Mouse (Mus musculus) adrenal gland, postnatal 4 days (tissue): ENCODE measurements around the gene Nol4l. TPM values are rescaled to one million over a fixed set of nuclear protein-coding genes. Genes with fewer than 3 reads are reported as not detected.
A peak's percentile ranks its signal among the peaks of the same experiment; 100 is the strongest.
"Not testable (repeated sequence)": the region's sequence is repeated elsewhere in the genome, so short reads cannot be mapped to it uniquely, and the experiment has no call there.

Experiments
- DNase-seq, 2 experiments: peaks; one replicate each; pipeline ENCODE4 v3.0.0; 2021 to 2022; ENCODE audit warnings: low spot score in 2 of 2, mixed read lengths in 2 of 2
- total RNA-seq, 2 experiments: library from RNA; stranded (reverse); gene quantifications; 2 replicates each; pipeline ENCODE4 v1.2.3; 2021

Nol4l gene
- total RNA-seq, 2 experiments from 2014 or later, result 26.7 to 26.9 TPM

DNA sequence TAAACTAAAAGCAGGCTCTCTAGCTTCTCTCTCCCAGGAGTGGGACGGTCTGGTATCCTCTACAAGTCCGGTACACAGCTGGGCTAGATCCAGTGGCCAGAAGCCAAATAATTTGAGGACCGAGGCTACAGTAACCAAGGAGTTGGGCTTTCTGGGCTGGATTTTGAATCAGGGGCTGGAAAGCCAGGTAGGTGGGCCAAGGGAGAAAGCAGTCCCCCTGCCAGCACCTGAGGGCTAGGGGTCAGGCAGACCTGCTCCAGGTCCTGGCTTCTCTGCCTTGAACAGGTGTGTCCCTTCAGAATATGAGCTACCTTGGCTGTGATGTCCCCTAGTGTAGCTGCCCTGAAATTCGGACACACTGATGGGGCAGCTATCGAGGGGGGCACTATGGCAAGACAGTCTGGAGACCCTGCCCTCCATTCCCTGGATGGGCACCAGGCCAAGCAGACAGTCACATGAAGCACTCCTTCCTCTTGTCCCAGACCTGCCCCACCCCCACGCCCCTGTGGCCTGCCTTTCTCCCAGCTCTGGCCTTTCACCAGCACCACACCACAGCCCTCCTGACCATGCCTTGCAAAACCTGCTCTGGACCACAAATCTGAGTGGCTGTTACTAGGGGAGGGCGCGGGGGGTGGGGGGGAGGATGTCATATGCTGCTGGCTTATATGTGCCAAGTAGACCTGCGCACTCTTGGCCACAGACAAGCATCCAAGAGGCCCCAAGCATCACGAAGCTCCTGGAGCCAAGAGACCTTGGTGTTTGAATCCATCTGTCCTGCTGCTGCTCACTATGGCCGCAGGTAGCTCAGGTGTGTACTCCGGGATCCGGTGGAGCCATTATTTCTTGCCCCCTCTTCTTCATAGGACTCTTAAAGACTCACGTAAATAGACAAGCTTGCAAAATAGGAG, 17.1 kb downstream of the Nol4l start:
- no peak for DNase-seq

DNA sequence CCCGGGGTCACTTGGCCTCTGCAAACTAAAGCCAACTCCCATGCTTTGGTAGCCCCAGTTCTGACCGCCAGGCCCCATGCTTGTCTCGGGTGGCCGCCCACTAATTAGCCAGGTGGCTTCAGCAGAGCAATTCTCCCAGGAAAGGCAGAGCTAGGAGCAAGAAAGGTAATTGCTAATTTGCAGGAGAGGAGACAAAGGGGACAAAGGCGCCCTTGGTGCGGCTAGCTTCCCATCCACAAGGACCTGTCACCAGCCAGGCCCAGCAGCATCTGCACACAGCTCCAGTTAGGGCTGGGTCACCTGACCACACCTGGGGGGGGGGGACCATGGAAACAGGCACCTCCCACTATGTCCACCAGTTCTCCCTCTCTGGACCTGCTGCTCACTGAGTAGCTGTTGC, 18.2 kb downstream of the Nol4l start:
- DNase-seq, result no peak

DNA sequence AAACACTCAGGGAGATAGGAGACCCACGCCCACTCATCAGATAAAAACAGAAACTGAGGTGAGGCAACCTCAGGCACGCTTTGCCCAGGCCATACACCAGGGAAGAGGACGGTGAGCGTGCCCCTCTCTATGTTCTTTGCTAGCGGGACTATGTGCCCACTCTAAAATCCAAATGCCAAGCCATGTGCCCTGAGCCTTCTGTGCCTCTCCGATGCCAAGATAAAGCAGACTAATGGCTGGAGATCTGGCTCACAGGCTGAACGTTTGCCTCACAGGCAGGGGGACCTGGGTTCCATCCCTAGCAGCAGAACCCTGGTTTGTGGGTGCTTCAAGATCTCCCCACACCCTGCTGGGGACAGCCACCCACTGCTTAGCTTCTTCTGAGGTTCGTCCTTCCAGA, 19.6 kb downstream of the Nol4l start:
- DNase-seq, result no peak

DNA sequence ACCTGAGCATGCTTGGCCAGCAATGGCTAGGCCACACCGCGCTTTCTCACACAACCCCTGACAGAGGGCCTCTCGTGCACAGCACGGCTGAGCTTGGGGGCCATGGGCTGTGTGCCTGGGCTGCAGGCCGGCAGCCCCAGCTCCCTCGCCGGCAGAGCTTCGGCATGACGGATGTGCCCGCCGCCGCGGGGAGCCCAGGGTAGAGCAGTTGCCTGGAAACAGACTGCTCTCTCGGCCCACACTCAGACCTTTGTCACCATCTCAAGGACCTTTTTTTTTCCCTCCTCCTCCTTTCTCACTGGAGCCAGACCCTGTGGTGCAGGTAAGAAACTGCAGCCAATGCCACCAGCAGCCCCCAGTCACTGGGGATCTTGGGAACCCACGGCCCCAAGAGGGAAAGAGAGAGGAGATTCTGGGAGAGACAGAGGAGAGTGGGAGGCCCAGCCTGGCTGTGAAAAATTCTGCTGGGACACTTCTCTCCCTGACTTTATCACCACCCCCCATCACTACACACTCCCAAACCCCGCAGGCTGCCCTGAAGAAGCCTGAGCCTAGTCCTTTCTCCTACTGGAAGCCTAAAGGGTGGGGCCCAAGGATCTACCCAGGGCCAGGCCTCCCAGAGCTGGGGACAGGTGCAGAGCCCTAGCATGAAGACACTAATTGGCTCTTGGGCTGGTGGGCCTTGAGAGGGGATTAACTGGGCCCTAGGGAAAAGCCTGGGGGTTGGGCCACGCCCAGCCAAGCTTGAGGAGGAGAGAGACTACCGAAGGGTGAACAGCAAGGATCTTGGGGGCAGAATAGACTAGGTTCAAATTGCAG, 20.4 kb downstream of the Nol4l start:
- no peak for DNase-seq

DNA sequence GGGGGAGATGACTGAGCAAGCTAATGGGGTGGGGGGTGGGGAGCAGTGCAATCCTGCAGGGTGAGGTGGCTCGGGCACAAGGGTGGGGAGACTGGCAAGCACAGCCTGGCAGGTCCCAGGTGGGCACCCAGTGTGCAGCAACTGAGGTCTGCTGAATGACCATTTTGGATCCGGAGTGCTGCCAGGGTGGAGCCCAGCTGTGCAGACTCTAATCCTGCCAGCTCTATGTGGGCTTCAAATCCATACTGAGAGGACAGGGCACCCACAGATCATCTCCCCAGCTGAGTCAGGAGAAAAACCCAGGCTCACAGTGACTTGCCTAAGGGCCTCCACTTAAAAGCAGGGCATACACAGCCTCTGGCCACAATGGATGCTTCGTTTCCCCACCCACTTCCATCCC, 21.4 kb downstream of the Nol4l start:
- DNase-seq, result no peak

DNA sequence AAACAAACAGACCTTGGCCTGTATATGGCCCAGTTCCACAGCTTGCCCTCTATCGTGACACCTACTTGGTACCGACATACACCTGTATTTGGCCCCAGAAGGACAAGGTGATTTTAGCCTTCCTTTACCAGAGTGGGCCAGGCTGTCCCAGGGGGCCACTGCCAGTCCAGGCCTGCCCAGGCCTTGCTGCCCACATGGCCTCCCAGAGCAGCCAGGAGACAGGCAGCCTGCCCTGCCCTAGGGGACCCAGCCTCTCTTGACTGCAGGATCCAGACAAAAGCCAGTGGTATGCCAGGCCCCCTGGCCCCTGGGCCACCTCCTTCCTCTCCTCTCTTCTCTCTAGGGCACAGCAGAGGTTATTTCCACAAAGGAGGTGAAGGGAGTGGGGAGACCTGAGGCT, 21.8 kb downstream of the Nol4l start:
- DNase-seq, result no peak

DNA sequence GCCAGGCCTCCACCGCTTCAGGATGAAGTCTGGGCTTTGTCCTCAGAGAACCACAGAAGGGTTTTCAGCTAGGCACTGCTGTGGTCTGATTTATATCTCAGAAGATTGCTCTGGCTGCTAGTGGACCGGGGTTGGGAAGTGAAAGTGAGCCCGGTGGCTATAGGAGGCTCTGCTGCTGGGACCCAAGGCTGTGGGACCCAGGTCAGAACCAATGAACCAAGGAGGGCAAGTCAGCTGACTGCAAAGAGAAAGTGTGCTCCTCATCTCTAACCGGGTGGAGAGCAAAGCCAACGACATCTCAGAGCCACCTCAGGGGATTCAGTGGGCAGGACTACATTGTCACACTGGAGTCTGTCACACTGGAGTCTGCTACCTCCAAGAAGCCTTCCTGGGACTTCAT, 23.4 kb downstream of the Nol4l start:
- no peak for DNase-seq

DNA sequence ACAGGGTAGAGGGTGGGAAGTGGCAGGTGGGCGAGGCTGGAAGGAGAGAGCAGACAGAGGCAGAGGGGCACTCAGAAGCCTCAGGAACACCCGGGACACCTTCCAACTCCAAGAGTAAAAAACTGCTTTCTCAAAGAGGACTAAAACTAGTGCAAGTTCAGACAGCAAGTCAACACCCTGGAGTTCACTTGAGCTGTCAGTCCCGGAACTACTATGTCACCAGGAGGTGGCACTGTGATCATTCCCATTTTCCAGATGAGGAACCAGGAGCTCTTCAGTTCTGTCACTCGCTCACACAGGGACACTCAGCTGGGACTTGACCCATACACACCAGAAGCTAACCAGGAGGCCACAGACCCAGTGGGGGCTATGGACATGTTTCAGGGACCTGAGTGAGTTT, 30.6 kb downstream of the Nol4l start:
- no peak for DNase-seq

DNA sequence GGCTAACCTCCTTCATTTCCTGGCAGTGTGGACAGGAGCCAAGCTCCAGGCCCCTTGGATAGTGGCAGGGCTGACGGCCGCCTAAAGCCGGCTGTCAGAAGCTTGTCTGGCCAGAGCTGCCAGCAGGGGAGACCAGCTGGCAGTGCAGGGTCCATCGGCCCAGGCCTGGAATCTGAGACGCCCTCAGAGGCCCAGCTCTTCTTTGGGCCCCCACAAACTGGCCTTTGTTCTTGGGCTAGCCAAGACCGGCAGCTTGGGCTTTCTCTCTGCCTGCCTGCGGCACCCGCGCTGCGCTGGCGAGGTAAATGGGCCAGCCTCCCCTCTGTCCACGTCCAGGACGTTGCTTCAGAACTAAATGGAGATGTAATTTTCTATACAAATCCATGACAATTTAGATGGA, 32.9 kb downstream of the Nol4l start:
- no peak for DNase-seq

DNA sequence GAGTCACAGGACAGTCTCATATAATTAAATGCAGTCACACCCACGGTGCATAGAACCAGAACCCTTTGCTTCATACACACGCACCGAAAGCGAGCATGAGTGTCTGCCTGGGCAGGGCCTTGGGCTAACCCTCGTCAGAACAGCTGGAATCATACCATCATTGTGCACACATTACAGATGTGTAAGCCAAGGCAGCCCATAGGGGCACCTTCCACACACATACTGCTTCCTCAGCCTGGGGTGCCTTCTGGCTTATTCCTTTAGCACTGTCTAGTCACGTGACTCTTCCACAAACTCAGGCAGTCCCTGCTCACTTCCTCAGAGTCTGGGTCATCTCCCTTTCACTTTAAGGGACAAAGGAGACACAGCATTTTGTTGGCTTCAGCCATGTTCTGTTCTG, 33.5 kb downstream of the Nol4l start:
- no peak for DNase-seq

DNA sequence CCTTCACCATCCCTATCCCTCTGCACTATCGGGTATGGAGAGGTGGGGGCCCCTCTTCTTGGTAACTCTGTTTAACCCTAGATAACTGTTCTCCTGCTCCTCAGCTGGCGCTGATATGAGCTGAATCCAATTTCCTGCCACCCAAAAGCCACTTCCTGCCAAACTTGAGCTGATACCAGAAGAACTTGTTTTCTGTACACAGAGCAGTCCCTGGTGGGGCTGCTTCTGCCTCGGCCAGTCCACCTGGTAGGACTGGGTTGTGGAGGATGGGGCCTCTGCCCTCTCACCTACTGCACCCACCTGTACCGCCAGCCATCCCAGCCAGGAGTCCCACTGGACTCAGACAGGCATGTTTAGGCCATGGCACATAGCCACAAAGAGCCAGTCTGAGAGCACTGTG, 34.0 kb downstream of the Nol4l start:
- DNase-seq, result no peak

DNA sequence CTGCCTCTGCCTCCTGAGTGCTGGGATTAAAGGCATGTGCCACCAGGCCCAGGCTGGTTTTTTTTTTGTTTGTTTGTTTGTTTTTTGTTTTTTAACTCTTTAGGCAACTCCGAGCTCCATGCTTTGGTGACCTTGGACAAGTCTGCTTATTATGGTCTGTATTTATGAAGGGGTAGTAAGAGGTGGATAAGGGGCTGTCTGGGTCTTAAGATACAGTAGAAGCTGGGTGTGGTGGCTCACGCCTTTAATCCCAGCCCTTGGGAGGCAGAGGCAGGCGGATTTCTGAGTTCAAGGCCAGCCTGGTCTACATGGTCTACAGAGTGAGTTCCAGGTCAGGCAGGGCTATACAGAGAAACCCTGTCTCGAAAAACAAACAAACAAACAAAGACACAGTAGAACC, 34.4 kb downstream of the Nol4l start:
- not testable (repeated sequence) for DNase-seq

DNA sequence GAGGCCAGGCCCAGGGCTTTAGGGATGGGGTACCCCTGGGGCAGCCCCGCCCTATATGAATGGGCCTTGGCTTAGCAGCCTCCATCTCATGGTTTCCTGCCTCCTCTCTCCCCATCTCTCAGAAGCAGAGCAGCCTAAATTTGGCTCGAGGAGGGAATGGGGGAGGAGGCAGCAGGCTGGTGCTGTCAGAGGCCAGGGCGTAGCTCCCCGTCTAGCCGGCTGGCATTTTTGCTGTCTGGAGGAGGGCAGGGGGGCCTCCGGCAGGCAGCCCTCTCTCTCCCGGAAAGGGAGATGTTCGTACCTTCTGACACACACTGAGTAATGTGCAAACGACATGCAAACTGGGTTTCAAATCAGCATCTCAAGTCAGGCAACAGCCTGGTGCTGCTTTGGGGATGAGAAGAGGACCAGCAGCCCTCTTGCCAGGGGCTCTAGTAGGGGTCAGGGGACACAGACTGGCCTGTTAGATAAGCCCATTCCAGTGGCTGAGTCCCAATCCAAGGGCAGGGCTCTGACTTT, 35.4 kb downstream of the Nol4l start:
- no peak for DNase-seq

DNA sequence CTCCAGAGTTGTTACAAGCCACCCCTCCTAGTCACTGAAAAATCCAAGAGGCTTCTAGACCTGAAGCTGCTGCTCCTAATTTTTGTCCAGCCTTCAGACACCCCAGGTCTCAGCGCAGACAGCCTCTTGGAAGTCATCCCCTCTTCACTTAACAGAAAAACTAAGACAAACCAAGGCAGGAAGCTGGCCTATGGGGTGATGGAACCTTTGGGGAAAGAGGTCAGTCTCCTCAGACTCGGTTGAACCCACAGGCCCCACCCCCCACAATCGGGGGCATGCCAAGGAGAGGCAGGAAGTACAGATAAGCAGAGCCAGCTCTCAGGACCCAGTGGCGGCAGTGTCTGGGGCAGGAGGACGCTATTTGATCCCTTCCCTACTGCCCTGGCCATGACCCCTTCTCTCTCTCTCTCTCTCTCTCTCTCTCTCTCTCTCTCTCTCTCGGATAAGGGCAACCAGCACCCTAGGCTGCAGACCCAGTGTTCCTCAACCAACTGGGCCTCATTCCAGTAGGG, 35.9 kb downstream of the Nol4l start:
- DNase-seq, result no peak

DNA sequence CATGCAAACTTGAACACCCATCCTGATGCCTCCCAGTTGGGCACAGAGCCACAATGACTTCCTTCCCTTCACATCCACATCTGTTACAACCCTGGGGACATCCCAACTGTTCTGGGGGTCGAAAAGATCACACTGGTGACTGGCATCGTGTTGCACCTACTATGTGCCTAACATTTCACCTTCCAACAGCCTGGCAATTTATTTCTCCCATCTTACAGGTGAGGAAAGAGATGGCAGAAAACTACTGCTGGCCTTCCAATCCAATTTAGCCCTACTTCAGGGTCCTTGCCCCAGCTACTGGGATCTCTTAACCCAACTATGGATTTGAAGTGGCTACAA, 36.4 kb downstream of the Nol4l start:
- DNase-seq, result no peak

DNA sequence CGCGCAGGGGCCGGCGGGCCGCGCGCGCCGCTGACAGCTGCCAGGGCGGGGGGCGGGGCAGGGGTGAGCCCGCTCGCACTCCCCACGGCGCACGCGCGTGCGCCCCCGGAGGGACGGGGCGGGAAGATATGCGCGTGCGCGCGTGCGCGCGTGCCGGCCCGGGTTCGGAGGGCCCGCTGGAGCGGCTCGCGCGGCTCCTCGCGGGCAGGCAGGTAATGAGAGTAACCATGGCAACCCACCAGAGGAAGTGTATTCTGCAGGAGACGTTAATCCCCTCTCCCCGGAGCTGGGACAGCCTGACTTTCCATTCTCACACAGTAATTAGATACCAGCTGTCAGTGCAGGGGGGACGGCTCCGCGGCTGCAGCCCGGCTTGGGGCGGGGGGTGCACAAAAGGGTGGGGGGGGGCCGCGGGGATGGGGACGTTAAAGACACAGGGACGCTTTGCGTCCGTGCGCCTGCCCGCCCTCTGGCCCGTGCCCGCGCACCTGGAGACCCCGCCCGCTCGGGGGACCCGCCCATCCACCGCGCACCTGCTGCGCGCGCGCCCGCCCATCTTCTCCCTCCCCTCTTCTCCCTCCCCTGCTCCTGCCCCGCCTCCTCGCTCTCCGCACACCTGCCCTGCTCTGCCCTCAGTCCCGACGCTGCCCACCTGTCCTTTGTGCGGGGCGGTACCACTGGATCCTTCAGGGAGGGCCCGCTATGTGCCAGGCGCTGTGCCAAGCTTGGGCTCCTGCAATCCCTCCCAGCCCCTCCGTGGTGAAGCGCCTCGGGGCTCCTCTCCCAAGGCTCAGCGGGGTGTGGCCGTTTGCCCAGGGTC, 37.0 kb downstream of the Nol4l start, which contains the start of gene 4930404H24Rik:
Gene 4930404H24Rik (plus strand): TSS at position 218 of the 820 bp plus-strand sequence.
- DNase-seq, result peak in 1 of 2 experiments; percentile 40

DNA sequence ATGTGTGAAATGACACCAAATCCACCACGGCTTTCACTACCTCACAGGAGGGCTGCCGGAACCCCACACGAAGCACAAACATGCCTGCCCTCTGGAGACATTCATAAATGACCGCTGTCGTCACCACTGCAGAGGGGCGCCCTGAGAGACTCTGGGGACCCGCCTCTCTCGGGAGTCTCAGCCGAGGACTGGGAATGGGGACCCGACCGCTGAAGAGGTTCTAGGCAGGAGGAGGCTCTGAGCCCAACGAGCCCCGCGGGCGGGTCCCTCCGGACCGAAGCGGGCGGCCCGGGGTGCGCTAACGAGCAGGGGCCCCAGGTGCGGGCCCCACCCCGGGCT, 37.6 kb downstream of the Nol4l start:
- DNase-seq, result no peak

DNA sequence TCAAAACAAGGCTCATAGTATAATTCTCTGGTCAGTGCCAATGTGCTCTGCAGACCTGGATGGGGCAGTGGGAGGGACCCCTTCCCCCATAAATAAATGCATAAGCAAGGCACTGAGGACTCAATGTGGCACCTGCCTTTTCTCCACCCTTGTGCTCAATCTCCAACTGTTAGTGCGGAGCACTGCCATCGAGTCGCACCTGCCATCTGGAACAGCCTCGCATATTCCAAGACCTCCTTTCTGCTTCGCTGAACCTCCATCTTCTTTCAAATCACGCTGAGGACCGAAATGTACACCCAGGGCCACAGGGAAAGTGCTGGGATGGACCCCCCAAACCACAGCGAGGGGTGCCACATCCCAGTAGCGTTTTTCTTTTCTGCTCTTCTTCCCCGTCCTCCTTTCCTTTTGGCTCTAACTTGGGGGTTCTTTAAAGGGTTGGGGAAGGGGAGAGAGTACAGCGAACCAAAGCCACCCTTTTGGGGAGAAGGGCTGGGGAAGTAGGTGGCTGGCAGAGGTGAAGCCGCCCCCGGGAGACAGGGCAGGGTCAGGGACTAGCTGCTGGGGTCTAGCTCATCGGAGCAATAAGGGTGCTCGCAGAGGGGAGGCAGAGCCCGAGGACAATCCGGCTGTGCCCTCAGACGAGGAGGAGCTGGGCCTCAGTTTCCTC, 38.1 kb downstream of the Nol4l start:
- no peak for DNase-seq

DNA sequence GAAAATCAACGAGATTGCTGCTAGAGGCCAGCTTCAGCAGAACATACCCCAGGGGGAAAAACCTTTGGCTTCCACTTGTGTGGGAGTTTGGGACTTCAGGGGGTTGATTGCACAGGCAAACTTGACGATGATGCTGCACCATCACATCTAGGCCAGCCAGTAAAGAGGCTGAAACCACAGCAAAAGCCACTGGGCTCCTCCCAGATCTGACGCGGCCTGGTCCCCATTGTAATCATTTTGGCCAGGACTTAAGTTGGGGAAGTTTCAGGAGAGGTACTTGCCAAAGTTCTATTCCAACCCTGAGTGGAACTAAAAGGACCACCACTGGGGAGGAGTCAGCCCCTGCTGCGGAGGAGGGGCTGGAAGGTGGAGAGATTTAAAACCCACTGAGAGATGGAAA, 38.8 kb downstream of the Nol4l start:
- no peak for DNase-seq

DNA sequence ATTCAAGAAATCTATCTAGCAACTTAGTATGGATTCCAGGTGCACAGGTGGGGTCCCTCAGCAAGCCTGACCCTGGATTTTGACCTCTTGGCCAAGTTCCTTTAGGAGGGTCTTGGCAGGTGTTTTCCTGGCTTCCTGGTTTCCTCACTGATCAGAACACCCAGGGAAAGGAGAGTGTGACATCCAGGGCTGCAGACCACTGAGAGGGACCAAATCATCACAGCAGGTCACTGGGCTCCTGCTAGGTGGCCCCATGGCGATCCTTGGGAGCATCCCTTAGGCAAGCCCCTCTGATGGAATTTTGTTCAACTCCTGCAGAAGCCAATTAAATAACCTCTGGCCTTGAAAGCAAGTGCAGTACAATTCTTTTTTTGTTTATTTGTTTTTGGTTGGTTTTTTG, 39.7 kb downstream of the Nol4l start:
- no peak for DNase-seq

DNA sequence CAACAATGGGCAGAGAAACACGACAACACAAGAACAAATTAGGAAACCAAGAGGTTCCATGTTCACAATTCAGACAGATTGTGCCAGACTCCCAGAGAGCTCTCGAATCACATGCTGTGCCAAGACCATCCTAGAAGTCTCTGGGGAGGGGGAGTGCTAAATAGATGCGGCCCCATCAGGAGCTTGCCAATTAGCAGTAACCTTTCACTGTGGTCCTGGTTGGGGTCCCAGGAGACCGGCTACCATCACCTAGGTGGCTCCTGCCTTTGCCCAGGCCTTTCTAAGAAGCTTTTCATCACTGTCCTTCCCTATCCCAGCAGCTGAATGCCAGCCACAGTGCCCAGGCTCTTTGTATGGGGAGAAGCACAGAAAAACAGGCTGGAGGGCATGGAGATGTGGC, 45.7 kb downstream of the Nol4l start:
- no peak for DNase-seq
